Mouse (Mus musculus): ENCODE measurements around the gene Pi16.

Pi16 gene

DNA sequence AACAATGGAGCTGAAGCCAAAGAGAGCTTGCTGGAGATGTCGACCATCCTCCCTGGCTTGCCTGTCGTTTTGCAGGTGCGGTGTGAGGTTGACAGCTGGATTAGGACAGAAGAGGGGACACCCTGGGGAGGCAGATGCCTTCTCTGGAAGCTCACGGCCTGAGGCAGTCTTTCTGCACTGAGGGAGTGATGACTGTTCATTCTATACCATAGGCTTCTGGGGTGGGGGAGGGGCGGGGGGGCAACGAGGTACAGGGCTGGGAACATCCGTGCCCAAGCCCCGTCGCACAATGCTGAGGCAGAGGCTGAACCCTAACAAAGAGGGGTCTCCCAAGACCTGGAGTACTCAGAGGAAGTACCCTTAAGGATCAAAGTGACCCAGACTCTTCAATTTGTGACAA lies 39.4 kb downstream of the Pi16 start:
- DNase-seq (ENCODE audit: low spot score): no peak

- DNase-seq (ENCODE audit: low spot score): no peak
These were observed 41.4 kb downstream of the Pi16 start for GRCm38 (mm10) chr17:29358928-29359327.

DNA sequence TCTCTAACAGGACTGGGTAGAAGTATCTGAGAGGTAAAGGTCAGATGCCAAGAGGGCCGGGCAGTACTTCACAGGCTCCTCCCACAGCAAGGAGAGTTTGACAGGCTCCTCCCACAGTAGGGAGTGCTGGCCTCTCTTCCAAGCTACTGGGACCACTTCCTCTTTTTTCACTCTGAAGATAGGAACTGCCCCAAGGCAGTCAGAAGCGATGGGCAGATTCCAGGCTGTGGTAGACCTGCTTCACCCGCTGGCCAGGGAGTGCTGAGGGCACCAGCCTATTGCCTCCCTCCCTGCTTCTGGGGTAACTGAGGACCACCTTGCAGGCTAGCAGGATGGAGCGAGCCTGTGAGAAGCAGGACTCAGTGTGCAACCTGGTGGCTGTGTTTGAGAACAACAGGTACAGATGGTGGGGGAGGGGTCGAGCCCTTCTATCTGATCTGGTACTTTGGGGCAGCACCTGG lies 43.3 kb downstream of the Pi16 start, which contains the start of gene Fgd2:
Fgd2 (plus strand) TSS at position 154 of the 461 bp plus-strand sequence.
- DNase-seq (ENCODE audit: low spot score): no peak

- no peak for DNase-seq (ENCODE audit: low spot score)
These were observed 44.7 kb downstream of the Pi16 start for GRCm38 (mm10) chr17:29361982-29362691.

- no peak for DNase-seq (ENCODE audit: low spot score)
These were observed 45.6 kb downstream of the Pi16 start for GRCm38 (mm10) chr17:29363109-29363508.

GRCm38 (mm10) chr17:29365105-29365621 lies 47.7 kb downstream of the Pi16 start:
- DNase-seq (ENCODE audit: low spot score): no peak

- DNase-seq (ENCODE audit: low spot score): no peak
These were observed 51.2 kb downstream of the Pi16 start for GRCm38 (mm10) chr17:29368726-29369125.

GRCm38 (mm10) chr17:29370984-29371723 lies 53.7 kb downstream of the Pi16 start:
- DNase-seq (ENCODE audit: low spot score): peak; percentile 92

DNA sequence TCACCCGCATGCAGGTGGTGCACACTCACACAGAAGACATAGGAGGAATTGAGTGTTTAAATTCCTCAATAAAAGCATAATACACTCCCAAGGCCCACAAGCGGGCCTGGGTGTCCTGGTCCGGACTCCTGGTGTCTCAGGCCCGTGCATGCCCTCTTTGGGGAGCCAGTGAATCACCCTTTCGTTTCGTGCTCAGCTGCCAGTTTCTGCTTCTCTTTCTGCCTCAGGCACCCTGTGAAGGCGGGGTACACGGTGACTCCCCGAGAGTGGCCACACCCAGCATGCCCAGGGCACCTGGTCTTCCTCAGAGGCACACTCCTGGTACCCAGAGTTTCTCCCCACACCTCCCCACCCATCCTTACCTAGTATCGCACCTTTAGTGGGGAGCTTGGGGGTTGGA lies 58.4 kb downstream of the Pi16 start:
- no peak for DNase-seq (ENCODE audit: low spot score)

DNA sequence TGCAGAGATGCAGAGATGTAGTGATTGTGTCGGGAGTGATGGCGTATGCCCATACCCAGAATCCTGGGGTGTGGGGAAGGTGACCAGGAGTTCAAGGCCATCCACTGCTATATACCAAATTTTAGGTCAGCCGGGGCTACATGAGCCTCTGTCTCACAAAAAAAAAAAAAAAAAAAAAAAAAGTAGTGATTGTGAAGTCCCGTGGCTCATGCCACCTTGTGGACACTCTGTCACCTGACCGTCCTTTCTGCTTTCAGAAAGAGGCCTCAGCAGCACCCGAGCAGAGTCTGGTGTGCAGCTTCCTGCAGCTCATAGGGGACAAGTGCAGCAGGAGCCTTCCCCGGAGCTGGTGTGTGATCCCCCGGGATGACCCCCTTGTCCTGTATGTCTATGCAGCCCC lies 60.6 kb downstream of the Pi16 start:
- no peak for DNase-seq (ENCODE audit: low spot score)

All from ovary, postnatal 10 days (tissue).